Mouse (Mus musculus) heart, postnatal 0 days (tissue): ENCODE measurements around the gene Tdrd12. TPM values are rescaled to one million over a fixed set of nuclear protein-coding genes. Genes with fewer than 3 reads are reported as not detected.

Experiments
- ATAC-seq: fragments of 200-750 bp; cut with Nextera tagmentation; 2 replicates; pipeline ENCODE4 v1.8.0; 2017; ENCODE audit warnings: low read depth, moderate number of reproducible peaks, moderate library complexity; ENCODE audit not compliant: insufficient read depth
- DNase-seq: peaks from one replicate; pipeline ENCODE4 v3.0.0-alpha.2; 2016; ENCODE audit warnings: low spot score
- H3K27ac ChIP-seq: fragments of 300-500 bp; sonication (generic); 2 replicates; pipeline ENCODE4 v1.5.1; 2014; ENCODE audit warnings: low read depth, mild to moderate bottlenecking
- H3K27me3 ChIP-seq: fragments of 300-500 bp; sonication (generic); 2 replicates; pipeline ENCODE4 v1.6.1; 2014; ENCODE audit warnings: low read length, mixed read lengths; ENCODE audit not compliant: control insufficient read depth, insufficient read depth
- H3K36me3 ChIP-seq: fragments of 300-500 bp; sonication (generic); replicated peaks from 2 replicates; pipeline ENCODE4 v1.6.1; 2014; ENCODE audit warnings: low read length, mixed read lengths; ENCODE audit not compliant: control insufficient read depth, insufficient read depth
- H3K4me1 ChIP-seq: fragments of 300-500 bp; sonication (generic); 2 replicates; pipeline ENCODE4 v1.6.1; 2014; ENCODE audit warnings: antibody characterized with exemption; ENCODE audit not compliant: control insufficient read depth, insufficient read depth
- H3K4me2 ChIP-seq: fragments of 300-500 bp; sonication (generic); 2 replicates; pipeline ENCODE4 v1.6.1; 2014; ENCODE audit warnings: low read depth, mild to moderate bottlenecking, low read length, moderate library complexity
- H3K4me3 ChIP-seq: fragments of 300-500 bp; sonication (generic); 2 replicates; pipeline ENCODE4 v1.5.1; 2014; ENCODE audit warnings: low read depth, low read length
- H3K9ac ChIP-seq: fragments of 300-500 bp; sonication (generic); replicated peaks from 2 replicates; pipeline ENCODE4 v1.6.1; 2014; ENCODE audit warnings: low read depth, low read length, mixed read lengths
- H3K9me3 ChIP-seq: fragments of 300-500 bp; sonication (generic); replicated peaks from 2 replicates; pipeline ENCODE4 v1.6.1; 2016; ENCODE audit warnings: low read length; ENCODE audit not compliant: control insufficient read depth
- CTCF ChIP-seq: IDR thresholded peaks from 2 replicates; pipeline ENCODE4 v1.5.1; 2016; ENCODE audit warnings: antibody characterized with exemption, control low read depth, low read depth
- EP300 ChIP-seq: IDR thresholded peaks from 2 replicates; pipeline ENCODE4 v1.6.1; 2016; ENCODE audit warnings: antibody characterized with exemption, low read depth
- WGBS: fragments of 180-500 bp; shearing (Covaris S2); extraction: QIAGEN DNeasy Blood & Tissue Kit; methylation state at CpG from one replicate; pipeline ENCODE4 v1.1.7; 2014; 5-methylcytosine and 5-hydroxymethylcytosine counted together
- polyA plus RNA-seq: library from polyadenylated mRNA; unstranded; fragments of >200 nt; fragmentation: Nextera tagmentation; extraction: Ambion mirVana; gene quantifications from 2 replicates; pipeline ENCODE4 v1.2.1, GENCODE M21; 2015
- total RNA-seq: library from RNA; depleted of rRNA; stranded (reverse); fragments of >200 nt; gene quantifications from 2 replicates; pipeline ENCODE4 v1.2.3, GENCODE M21; 2014; ENCODE audit warnings: low replicate concordance

Tdrd12 gene
- total and polyA plus RNA-seq, 2 experiments from 2014 or later = 1.5 TPM; not detected in 1

- Histone ChIP-seq H3K4me1 (0 out of 2 replicates have a peak, but pooled peaks cover 6% of the 10 kb centered on the region), H3K36me3 (no peaks in the 10 kb centered on the region), H3K27me3 (no peaks in the 10 kb centered on the region), H3K9ac (no peak overlapping the region), H3K4me3 (no peak overlapping the region), H3K9me3 (no peaks in the 10 kb centered on the region), H3K27ac (no peak overlapping the region), H3K4me2 (no peak overlapping the region)
- no peak for DNase-seq
- WGBS = 73% methylated on average over 2 of the region's 2 CpGs
- ATAC-seq = no peak
- no peak for TF ChIP-seq EP300
- no peak for TF ChIP-seq CTCF
These were observed 69.7 kb downstream of the Tdrd12 start for GRCm38 (mm10) chr7:35467856-35468255.

GRCm38 (mm10) chr7:35465027-35465426 lies 72.5 kb downstream of the Tdrd12 start:
- Histone ChIP-seq H3K9me3 (no peaks in the 10 kb centered on the region), H3K4me2 (no peak overlapping the region), H3K4me1 (0 out of 2 replicates have a peak, but pooled peaks cover 6% of the 10 kb centered on the region), H3K9ac (no peak overlapping the region), H3K27ac (no peak overlapping the region), H3K36me3 (no peaks in the 10 kb centered on the region), H3K27me3 (no peaks in the 10 kb centered on the region), H3K4me3 (no peak overlapping the region)
- WGBS = 61% methylated on average over 5 of the region's 5 CpGs
- TF ChIP-seq EP300 = no peak
- TF ChIP-seq CTCF = no peak
- ATAC-seq (no peak), DNase-seq (no peak)

GRCm38 (mm10) chr7:35460971-35461370 lies 76.6 kb downstream of the Tdrd12 start:
- 57% methylated on average over 4 of the region's 4 CpGs for WGBS
- no peak overlapping the region for H3K4me3 ChIP-seq
- no peak overlapping the region for H3K27ac ChIP-seq
- H3K36me3 ChIP-seq = no peaks in the 10 kb centered on the region
- H3K9ac ChIP-seq = no peak overlapping the region
- H3K4me2 ChIP-seq = no peak overlapping the region
- DNase-seq = no peak
- 0 out of 2 replicates have a peak, but pooled peaks cover 6% of the 10 kb centered on the region for H3K4me1 ChIP-seq
- no peaks in the 10 kb centered on the region for H3K9me3 ChIP-seq
- no peak for ATAC-seq
- no peaks in the 10 kb centered on the region for H3K27me3 ChIP-seq
- TF ChIP-seq CTCF (no peak), EP300 (no peak)

DNA sequence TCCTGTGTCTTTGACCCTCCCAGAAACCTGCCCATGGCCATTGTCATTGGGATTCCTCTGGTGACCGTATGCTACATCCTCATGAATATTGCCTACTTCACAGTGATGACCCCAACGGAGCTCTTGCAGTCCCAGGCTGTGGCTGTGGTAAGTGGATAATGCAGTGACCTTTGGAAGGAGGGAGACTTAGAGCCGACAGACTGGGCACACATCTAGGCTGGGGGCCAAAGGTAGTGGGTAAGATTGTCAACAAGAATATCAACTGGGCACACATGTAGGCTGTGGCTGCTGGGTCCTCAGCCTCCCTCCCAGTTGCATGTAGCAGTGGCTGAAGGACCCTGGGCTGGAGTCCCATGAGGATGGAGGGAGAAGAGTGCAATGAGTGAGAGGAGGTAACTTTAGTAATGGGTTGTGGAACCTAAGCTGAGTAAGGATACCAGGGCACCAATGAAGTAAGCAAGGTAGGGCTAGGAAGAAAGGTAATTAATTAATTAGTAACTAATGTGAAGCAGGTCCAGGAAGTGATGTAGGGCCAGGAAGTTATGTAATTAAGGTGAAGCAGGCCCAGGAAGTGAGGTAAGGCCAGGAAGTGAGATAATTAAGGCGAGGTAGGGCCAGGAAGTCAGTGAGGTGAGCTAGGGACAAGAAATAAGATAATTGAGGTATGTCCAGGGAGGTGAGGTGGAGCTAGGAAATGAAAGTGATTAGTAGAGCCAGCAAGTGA lies 81.3 kb downstream of the Tdrd12 start:
- Histone ChIP-seq H3K27ac (no peak overlapping the region), H3K4me3 (no peak overlapping the region), H3K27me3 (no peaks in the 10 kb centered on the region), H3K4me1 (no peaks in the 10 kb centered on the region), H3K36me3 (no peaks in the 10 kb centered on the region), H3K9ac (no peak overlapping the region), H3K9me3 (no peaks in the 10 kb centered on the region), H3K4me2 (no peak overlapping the region)
- no peak for TF ChIP-seq EP300
- no peak for TF ChIP-seq CTCF
- DNase-seq (no peak), ATAC-seq (no peak)
- 63% methylated on average over 4 of the region's 4 CpGs for WGBS

- Histone ChIP-seq H3K36me3 (no peaks in the 10 kb centered on the region), H3K4me1 (no peaks in the 10 kb centered on the region), H3K27me3 (no peaks in the 10 kb centered on the region), H3K4me3 (no peak overlapping the region), H3K9me3 (no peaks in the 10 kb centered on the region), H3K9ac (no peak overlapping the region), H3K27ac (no peak overlapping the region), H3K4me2 (no peak overlapping the region)
- 56% methylated on average over 7 of the region's 7 CpGs for WGBS
- no peak for DNase-seq
- ATAC-seq = no peak
- no peak for TF ChIP-seq EP300
These were observed 88.7 kb downstream of the Tdrd12 start for GRCm38 (mm10) chr7:35448867-35449266.
